Mouse (Mus musculus): ENCODE data around the gene Zfp229.
"Not testable (repeated sequence)": the region's sequence is repeated elsewhere in the genome, so short reads cannot be mapped to it uniquely, and the experiment has no call there.

Gene Zfp229

GRCm38 (mm10) chr17:21730495-21730894 is at the start of gene Zfp229:
Zfp229 (plus strand) TSS chr17:21730795.
- not testable (repeated sequence) for DNase-seq (ENCODE audit: extremely low read depth, low read depth, low spot score)

- DNase-seq (ENCODE audit: extremely low read depth, low read depth, low spot score) = no peak
Measured at GRCm38 (mm10) chr17:21691560-21691959, 39.0 kb upstream of the Zfp229 start, which contains the start of gene Gm10226. Gm10226 (plus strand) TSS chr17:21691860.

DNA sequence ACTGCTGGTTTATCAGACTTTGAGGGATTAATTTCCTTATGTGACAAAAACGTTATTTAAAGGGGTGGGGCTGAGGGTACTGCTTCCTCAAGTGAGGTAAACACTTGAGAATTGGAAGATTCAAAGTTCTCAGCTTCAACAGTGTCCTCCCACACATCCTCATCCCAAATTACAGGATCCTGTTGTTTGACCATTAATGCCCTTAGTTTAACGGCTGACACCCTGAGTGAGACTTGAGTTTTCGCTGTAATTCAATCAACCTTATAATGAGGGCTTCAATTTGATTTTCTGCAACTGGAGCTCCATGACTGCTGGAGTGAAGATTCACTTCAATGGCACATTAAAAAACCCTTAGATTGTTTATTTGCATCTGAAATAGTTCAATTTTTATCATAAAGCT is 37.3 kb upstream of the Zfp229 start:
- DNase-seq (ENCODE audit: extremely low read depth, low read depth, low spot score) = no peak

GRCm38 (mm10) chr17:21696073-21696472 is 34.5 kb upstream of the Zfp229 start:
- DNase-seq (ENCODE audit: extremely low read depth, low read depth, low spot score) = no peak

DNA sequence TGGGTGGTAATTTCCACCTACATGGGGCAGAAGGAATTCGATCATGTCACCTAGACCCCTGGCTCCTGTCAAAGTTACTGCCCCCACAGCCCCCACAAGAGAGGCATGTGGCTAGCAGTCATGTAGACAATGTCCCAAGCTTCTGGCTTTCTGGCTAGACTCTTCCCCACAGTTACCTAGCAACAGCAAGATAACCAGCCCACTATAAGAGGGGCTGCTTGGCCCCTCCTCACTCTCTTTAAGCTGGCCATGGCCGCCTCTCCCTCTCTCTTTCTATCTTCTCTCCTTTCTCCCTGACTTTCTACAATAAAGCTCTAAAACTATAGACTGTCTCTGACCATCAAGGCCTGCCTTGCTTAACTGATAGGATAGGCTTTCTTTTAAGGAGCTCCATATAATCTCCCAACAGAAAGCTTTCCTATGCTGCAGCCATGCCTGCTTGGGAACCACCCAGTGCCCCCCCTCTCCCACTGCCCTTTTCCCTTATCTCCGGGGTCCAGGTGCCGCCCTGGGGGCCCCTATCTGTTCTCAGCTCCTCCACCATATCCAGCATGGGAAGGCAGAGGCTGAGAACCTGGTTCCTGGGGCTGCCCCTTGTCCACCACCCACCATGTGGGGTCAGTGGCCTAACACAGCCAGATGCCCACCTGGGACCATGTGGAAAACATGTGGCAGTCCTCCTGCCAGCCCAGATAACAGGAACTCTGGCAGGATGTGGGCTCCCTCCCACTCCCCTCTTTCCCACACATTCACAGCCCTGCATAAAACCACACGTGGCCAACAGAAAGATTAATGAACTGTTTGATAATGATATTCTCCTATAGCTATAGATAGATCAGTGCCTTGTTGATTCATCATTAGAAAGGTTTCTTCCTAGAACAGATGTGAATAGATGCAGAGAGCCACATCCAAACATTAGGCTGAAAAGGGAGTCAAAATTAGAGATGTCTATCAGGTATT is 28.0 kb upstream of the Zfp229 start:
- no peak for DNase-seq (ENCODE audit: extremely low read depth, low read depth, low spot score)

DNA sequence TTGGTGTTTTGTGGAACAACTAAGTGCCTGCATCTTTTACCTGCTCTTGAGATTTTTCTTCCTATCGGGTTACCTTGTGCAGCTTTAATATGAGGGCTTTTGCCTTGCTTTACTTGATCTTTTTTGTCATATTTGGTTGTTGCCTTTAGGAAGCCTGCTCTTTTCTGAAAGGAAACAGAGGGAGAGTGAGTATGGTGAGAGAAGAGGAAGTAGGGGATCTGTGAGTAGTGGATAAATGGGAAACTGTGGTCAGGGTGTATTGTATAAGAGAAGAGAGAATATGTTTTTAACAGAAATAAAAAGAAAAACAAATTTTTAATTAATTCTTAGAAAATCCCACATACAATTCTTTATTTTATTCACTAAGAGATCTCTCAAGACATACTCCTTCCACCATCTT is 27.2 kb upstream of the Zfp229 start:
- DNase-seq (ENCODE audit: extremely low read depth, low read depth, low spot score) = no peak

DNA sequence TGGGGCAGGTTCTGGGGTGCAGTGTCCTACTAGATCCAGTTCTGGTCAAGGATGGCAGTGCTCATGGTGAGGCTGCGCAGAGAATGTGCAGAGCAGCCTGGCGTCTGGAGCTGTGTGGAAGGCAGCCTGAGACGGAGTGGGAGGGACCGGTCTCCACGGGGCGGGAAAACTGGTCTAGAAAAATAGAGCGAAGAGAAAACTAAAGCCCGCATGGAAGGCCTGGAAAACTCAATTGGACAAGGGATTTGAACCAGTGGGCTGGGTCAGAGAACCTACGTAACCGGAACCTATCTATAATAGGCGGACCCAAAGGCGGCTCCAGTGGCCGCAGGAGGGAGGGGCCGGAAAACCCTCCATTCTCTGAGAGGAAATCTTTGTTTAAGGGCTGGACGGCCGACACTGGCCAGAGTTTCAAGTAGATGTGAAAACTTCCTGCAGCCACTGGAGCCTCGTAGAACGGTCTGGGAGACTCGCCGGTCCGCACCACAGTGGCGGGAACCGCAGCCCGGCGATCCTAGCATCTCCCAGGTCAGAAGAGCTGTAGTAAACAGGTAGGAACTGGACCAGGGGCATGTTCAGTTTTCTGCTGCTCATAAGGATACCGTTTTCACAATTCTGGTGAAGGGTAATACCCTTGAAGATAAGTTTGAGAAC is 23.1 kb upstream of the Zfp229 start, which contains the start of gene Zfp760:
TSS of gene Zfp760 (plus strand) at position 399 of the 654 bp plus-strand sequence.
- peak; percentile 71 for DNase-seq (ENCODE audit: extremely low read depth, low read depth, low spot score)

DNA sequence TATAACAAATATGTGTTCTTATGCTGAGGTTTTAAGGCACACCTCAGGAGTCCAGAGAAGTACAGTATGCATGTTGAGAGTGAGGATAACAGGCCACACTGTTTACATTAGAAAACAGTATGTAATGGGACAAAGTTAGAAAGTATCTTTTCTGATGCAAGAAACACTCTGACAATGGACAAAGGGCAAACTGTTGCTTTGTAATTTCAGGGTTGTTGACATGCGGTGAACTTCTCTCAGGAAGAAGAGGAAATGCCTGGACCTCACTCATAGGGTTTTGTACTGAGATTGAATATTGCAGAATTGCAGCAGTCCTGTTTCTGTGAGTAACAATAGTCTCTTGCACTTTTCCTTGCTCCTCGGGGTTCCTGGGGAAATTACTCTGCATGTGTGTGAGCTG is 22.2 kb upstream of the Zfp229 start:
- no peak for DNase-seq (ENCODE audit: extremely low read depth, low read depth, low spot score)

DNA sequence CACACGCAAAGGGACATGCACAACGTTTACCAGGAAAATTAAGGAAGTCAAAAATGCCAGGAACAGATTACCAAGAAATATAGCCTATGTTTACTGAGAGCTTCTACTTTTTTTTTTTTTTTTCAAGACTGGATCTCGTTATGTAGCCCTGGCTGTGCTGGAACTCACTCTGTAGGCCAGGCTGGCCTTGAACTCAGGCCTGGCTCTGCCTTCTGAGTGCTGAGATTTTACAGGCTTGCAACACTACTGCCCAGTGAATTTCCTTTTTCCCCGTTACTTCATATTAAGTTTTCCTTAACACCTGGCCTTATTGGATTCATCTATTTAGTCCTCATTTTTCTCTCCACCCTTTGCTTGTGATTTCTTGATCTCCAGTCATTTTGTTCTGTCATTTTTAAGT is 2.5 kb downstream of the Zfp229 start:
- no peak for DNase-seq (ENCODE audit: extremely low read depth, low read depth, low spot score)

DNA sequence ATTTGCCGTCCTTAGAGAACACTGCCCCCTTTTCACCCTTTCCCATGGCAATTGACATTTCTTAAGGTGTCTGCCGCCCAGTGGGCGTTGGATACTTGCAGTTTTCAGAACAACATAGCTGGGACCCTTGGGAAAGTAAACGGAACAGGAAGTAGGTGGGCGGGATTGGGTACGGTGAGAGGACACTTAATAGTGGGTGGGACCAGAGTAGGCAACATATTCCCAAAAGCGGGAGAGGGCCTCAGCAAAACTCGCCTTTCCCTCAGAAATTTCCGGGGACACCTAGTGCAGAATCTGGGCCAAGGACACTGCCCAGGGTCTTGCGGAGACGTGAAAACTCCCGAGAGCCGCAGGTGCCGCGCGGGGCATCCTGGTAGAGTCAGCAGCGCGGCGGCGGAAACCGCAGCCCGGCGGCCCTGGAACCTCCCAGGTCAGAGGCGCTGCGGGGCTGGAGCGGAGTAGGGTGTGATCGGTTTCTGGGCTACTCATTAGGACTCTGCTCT is 3.0 kb downstream of the Zfp229 start:
- DNase-seq (ENCODE audit: extremely low read depth, low read depth, low spot score) = peak; percentile 3

- DNase-seq (ENCODE audit: extremely low read depth, low read depth, low spot score) = no peak
Measured at GRCm38 (mm10) chr17:21752791-21753190, 22.2 kb downstream of the Zfp229 start.

GRCm38 (mm10) chr17:21753342-21754208 is 23.0 kb downstream of the Zfp229 start:
- DNase-seq (ENCODE audit: extremely low read depth, low read depth, low spot score) = no peak

DNA sequence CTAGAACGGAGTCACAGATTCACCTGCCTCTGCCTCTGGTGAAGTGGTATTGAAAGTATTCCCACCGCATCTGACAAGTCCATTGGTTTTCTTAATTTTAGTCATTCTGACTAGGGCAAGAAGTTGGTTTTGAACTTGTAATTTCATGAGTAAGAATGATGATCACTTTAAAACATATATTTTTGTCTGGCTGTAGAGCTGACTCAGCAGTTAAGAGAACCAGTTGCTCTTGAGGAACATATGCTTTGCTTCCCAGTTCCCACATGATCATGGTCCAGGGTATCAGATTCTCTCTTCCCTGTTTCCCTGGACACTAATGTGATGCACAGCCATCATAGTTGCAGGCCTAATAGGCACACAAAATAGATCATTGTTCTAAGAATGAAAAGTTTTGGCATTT is 39.7 kb downstream of the Zfp229 start:
- DNase-seq (ENCODE audit: extremely low read depth, low read depth, low spot score) = no peak

- no peak for DNase-seq (ENCODE audit: extremely low read depth, low read depth, low spot score)
Measured at GRCm38 (mm10) chr17:21792256-21792655, 61.7 kb downstream of the Zfp229 start.

GRCm38 (mm10) chr17:21801373-21801772 is 70.8 kb downstream of the Zfp229 start:
- DNase-seq (ENCODE audit: extremely low read depth, low read depth, low spot score) = not testable (repeated sequence)
